Mouse (Mus musculus): ENCODE data around the gene Chmp4b.

GRCm38 (mm10) chr2:154735986-154736385 lies 84.5 kb downstream of the Chmp4b start:
- TF ChIP-seq POLR2A (IDR thresholded peaks at IDR 0.05; ENCODE audit: extremely low read depth, insufficient read depth, low read length) (no peak), CTCF (IDR thresholded peaks at IDR 0.05; ENCODE audit: extremely low read depth, insufficient read depth, low read length) (no peak)

All from cortical plate, adult 2 months (tissue).